Mouse (Mus musculus): Measurements from ENCODE around the gene Wnk4.

The Wnk4 gene

DNA sequence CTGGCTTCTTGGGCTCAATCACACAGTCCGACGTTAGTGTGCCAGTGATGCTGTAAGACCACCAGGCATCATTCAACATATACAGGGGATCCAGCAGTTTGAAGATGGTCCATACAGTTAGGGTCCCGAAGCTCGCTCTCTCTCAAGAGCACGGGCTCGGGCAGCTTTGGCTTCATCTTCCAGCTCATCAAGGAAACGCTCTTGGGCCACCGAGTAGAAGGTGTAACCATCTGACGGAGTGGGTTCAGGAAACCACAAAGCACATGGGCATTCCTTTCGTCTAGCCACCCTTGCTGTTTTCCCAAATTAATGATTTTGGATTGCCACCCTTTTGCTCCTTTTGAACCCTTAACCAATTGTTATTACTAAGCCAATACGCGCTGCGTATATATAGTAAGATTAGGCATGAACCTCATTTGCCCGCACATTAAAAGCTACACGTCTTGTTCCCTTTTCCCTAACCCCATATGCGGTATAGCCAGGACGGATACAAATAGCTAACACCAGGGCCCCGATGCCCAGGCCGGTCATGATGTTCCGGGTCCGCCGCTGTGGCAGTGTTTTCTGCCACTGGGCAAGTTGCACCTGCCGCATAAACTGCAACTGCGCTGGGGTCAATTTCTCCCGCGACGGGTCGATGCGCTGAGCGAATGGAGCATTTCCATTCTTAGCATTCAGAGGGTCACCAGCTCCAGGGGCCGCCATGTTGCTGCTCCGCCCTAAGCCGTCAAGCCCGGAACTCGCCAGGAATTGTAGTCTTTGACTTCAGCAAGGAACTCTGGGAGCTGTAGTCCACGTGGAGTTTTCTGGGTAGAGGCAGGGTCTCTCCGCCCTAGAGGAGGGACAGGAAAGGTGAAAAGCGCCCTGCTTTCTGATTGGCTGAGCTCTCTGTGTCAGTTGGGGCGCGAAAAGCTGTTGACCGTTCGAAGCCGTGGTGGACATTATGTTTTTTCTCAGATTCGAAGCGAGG is 18.1 kb downstream of the Wnk4 start, which contains the start of the genes Cntd1 and Coa3:
Gene Cntd1, plus strand, starts transcription at position 790 of the 970 bp plus-strand sequence.
Gene Coa3, minus strand, starts transcription at position 892 of the 970 bp plus-strand sequence.
- TF ChIP-seq GATA4 (IDR thresholded peaks at IDR 0.05; ENCODE audit: insufficient replicate concordance, low read length): no peak

DNA sequence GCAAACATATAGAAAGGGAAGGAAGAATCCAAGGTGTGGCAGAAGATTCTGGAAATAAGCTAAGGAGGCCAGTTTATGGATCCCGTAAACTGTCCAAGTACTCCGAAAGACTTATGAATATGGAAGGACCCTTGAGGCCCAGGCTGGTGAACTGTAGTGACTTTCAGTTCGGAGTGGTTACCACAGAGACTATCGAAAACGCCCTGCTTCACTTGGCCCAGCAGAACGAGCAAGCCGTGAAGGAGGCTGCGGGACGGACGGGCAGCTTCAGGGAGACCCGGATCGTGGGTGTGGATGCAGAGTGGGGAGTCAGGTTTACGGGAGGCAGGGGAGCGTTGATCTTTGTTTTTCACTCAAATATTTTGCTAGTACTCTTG is 18.8 kb downstream of the Wnk4 start:
- no peak for TF ChIP-seq GATA4 (IDR thresholded peaks at IDR 0.05; ENCODE audit: insufficient replicate concordance, low read length)

DNA sequence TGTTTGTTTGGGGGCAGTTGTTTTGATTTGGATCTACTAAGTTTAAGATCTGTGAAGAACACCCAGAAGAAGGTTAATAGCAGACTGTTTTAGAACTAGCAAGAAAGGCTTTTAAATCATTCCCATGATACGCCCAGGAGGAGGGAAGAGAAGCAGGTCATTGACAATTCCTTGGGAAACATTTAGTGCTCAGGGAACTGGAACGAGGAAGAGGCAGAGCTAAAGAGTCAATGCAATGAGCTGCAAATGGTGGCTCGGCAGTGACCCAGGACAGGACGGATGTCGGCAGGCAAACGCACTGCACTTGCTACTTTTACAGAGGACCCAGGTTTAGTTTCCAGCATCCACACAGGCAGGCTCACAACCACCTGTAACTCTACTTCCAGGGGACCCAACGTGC is 20.5 kb downstream of the Wnk4 start:
- TF ChIP-seq GATA4 (IDR thresholded peaks at IDR 0.05; ENCODE audit: insufficient replicate concordance, low read length): no peak

DNA sequence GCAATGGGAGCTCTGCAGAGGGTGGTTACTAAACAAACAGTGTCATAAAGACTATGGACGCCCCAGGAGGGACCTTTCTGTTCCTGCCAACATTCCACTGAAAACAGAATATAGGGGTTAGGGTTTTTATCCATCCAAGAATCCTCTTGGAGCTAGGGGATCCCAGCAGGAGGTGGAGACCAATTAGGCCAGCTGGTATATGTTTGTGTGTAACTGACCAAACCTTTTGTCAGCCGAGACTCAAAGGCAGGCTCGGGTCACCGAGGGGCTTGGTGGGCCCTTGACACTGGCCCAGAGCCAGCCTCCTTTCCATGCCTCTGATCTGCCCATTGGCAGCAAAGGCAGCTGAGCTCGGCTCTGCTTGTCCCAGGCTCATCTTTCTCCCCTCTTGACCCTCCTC is 22.5 kb downstream of the Wnk4 start:
- no peak for TF ChIP-seq GATA4 (IDR thresholded peaks at IDR 0.05; ENCODE audit: insufficient replicate concordance, low read length)

DNA sequence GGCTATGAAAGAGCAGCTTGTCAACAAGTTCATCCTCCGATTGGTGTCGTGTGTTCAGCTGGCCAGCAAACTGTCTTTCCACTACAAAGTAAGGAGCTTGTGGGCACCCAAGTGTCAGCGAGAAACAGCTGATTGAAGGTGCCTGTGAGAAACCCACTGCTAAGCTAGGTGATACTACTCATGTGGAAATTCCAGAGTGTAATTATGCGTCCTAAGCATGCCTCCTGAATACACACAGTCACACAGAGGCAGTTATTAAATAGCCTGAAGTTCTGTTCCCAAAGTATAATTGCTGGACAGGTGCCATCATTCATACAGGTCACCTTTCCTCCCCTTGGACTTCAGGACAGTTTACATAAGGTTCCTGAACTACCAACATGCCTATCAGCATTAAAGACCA is 23.4 kb downstream of the Wnk4 start:
- no peak for TF ChIP-seq GATA4 (IDR thresholded peaks at IDR 0.05; ENCODE audit: insufficient replicate concordance, low read length)

DNA sequence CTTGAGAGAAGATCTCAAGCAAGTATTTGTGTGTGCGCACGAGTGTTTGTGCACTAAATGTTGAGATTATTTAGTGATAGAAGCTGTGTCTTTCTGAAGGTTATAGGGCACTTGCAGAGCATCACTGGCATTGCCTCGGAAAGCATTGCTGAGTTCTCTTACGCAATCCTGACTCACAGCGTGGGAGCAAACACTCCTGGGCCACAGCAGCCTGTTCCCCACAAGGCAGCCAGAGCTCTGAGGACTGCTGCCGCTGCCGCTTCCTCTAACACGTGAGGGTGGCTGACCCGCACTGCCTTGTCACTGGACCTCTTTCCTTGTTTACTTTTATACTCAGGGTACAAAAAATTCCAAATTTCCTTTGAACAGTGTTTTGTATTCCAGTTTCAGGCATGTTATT is 26.9 kb downstream of the Wnk4 start:
- no peak for TF ChIP-seq GATA4 (IDR thresholded peaks at IDR 0.05; ENCODE audit: insufficient replicate concordance, low read length)

DNA sequence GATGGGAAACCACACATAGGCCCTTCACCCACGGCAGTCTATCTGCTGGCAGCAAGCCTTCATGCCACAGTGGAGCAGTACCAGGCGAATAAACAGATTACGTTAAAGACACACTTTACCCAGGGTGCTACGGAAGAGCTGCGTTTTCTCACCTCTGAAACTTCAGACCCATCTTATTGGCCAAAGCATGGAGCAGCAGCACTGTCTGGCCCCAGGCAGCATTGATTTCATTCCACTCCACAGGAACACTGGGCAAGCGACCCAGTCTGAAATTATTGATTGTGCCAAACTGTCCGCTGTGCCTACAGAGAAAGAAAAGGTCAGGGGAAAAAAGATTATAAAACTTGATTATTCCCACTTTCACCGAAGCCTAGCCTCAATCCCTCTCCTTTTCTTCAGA is 30.9 kb downstream of the Wnk4 start:
- TF ChIP-seq GATA4 (IDR thresholded peaks at IDR 0.05; ENCODE audit: insufficient replicate concordance, low read length): no peak

DNA sequence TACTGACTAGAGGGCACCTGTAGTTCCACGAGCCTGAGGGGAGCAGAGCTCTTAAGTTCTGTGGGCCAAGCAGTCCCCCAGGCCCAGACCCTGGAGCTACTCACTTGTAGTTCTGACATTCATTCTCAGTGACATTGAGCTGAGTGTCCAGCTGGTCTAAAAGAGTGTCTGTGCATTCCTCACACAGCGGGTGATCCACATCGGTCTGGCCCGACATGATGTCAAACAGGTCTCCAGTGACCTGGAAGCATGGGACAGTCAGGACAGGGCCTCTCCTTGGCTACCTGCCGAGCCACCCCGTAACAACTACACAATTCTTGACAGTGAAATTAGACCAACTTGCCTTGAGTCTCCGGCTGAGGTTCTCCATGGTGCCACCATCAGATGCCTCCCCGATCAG is 34.8 kb downstream of the Wnk4 start:
- TF ChIP-seq GATA4 (IDR thresholded peaks at IDR 0.05; ENCODE audit: insufficient replicate concordance, low read length): no peak

DNA sequence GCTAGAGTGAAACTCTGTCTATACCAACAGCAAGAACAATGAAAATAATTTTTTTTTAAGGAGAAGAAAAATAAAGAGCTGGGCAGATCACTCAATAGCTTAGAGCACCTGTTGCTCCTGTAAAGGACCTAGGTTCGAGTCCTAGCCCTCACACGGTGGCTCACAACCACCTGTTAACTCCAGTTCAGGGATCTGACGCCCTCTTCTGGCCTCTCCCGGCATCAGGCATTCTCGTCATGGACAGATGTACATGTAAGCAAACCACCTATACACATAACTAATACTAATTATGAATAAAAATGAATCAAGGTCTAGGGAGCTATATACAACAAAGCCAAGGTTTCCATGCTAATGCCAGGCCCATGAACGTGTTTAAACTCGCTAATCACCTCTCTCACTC is 40.5 kb downstream of the Wnk4 start:
- no peak for TF ChIP-seq GATA4 (IDR thresholded peaks at IDR 0.05; ENCODE audit: insufficient replicate concordance, low read length)

DNA sequence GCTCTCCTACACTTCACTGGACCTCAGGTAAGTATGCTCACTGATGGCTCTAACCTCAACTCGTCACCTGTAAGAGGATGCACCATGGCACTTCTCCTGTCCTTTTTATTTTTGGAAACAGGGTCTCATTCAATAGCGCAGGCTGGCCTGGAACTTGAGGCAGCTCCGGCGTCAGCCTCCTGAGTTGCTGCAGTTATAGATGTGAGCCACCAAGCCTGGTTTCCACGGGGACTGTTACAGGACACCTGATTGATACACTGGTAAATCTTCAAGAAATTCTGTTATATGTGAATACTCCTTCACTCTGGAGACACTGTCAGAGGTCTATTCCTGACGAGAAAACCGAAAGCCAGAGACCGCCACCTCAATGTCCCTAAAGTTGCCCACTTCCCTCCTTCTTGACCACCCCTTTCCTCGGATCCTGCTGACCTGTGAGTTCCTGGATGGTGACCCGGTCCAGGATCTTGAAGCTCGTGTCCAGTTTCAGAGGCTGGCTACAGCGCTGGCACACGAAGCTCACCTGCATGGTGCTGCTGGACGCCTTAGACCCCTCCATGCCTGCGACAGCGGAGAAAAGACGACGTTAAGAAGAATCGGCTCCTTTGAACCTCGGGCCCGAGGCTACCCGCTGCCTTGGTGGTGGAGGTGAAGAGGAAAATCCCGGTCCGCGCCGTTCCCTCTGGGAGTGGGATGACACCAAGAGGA is 41.1 kb downstream of the Wnk4 start:
- no peak for TF ChIP-seq GATA4 (IDR thresholded peaks at IDR 0.05; ENCODE audit: insufficient replicate concordance, low read length)

DNA sequence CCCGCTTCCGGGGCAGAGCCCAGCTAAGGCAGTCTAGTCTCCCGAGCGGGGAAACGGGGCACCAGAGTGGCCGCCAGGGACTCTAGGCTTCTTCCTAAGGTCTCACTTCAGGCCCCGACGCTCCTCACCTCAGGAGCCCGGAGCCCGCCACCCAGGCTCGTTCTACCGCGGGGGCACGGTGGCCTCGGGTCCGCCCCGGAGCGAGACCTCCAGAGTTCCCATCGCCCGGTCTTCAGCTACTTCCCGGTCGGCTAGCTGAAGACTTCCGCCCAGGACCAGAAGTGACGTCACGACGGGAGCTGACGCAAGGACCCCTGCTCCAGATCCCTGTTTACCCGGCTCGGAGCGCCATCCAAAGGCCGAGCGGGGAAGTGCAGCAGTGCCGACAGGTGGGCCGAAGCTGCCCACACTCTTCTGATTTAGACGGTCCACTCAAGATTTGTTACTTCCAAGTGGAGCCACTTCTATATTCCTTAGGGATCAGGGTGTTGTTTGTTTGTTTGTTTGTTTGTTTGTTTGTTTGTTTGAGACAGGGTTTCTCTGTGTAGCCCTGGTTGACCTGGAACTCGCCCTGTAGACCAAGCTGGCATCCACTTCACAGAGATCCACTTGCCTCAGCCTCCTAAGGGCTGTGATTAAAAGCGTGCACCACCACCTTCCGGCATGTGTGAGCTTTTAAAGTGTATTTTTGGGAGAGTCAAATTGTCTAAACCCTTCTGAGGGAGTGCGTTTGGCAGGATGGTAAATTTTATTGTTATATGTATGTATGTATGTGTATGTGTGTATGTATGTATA is 41.8 kb downstream of the Wnk4 start, which contains the start of gene Becn1:
Gene Becn1, minus strand, starts transcription at position 283 of the 795 bp plus-strand sequence.
- no peak for TF ChIP-seq GATA4 (IDR thresholded peaks at IDR 0.05; ENCODE audit: insufficient replicate concordance, low read length)

DNA sequence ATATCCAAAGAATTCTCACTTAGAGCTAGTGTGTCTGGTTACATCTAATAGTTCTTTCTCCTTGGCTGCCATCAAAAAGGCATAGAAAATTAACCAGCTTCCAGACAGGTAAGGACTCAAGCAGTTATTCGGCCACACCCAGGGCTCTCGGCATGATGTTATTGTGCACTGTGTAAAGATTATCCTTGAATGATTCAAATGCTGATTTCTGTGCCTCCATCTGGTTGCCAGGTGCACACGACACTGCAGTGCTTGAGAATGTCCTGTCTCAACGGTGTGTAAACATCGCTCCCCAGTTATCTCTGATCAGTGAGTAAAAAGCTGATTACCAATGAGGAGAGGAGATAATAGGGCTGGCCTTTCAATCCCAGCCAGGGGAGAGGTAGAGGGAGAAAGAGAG is 47.4 kb downstream of the Wnk4 start:
- no peak for TF ChIP-seq GATA4 (IDR thresholded peaks at IDR 0.05; ENCODE audit: insufficient replicate concordance, low read length)

DNA sequence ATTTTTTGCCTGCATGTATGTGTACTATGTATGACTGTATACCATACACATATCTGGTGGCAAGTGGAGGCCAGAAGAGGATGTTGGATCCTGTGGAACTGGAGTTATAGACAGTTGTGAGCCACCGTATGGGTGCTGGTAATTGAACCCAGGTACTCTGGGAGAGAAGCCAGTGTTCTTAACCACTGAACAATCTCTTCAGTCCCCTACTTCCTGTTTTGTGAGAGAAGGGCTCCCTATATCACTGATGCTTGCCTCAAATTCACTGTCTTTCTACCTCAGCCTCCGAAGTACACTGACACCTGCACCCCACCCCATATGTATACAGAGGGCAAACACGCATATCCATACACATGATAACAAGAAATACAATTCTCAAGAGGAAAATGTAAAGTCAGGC is 50.7 kb downstream of the Wnk4 start:
- TF ChIP-seq GATA4 (IDR thresholded peaks at IDR 0.05; ENCODE audit: insufficient replicate concordance, low read length): no peak

DNA sequence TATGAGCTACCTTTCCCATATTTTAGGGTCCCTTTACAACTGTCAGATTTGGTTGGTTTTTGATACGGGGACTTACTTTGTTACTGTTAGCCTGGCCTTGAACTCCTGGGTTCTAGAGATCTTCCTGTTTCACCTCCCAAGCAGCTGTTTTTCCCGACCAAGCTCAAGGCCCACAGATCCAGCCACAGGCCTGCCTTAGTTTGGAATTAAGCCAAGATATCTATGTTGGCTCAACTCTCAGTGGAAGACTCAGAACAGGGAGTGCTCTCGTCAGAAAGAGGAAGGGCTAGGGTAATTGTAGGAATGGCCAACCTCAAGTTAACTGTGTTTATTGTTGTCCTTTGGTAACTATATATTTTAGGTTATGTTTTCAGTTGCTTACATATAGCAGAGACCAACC is 51.8 kb downstream of the Wnk4 start:
- no peak for TF ChIP-seq GATA4 (IDR thresholded peaks at IDR 0.05; ENCODE audit: insufficient replicate concordance, low read length)

DNA sequence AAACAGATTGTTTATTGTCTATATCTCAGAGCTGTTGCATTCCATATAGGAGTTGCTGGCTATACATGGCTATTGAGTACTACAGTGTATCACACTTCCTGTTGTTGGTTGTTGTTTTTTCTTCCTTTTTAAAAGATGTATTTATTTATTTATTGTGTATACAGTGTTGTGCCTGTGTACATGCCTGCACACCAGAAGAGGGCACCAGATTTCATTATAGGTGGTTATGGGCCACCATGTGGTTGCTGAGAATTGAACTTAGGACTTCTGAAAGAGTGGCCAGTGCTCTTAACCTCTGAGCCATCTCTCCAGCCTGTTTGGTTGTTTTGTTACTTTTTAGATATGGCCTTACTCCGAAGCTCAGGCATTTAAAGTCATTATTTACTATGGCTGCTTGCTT is 54.2 kb downstream of the Wnk4 start:
- TF ChIP-seq GATA4 (IDR thresholded peaks at IDR 0.05; ENCODE audit: insufficient replicate concordance, low read length): no peak

Measured in liver, adult (tissue).